Mouse (Mus musculus) urinary bladder, postnatal 14 days (tissue): Measurements from ENCODE around the gene Cask.
A peak's percentile ranks its signal among the peaks of the same experiment; 100 is the strongest.
"Not testable (repeated sequence)": the region's sequence is repeated elsewhere in the genome, so short reads cannot be mapped to it uniquely, and the experiment has no call there.

Experiments
- DNase-seq: peaks from one replicate; pipeline ENCODE4 v3.0.0; 2021; ENCODE audit warnings: low spot score

The Cask gene

DNA sequence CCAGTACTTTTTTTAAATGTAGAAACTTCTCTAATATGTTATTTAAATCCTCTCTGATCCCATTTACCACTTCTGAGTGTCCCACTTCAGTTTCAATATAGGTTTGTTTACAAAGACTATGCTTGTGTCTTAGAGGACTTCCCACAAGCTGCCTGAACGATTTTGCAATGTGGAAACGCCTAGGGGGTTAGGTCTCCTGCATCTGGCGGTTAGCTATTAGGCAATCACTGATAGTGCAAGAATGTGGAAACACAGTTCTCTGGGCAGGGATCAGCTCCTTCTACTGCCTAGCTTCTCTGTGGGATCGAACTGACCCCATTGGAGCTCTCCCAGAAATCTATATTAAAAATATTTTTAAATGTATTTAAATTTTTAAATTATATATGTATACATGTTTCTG, at the start of gene Cask:
Cask (minus strand) TSS at position 83 of the 400 bp plus-strand sequence.
- peak; percentile 9 for DNase-seq

DNA sequence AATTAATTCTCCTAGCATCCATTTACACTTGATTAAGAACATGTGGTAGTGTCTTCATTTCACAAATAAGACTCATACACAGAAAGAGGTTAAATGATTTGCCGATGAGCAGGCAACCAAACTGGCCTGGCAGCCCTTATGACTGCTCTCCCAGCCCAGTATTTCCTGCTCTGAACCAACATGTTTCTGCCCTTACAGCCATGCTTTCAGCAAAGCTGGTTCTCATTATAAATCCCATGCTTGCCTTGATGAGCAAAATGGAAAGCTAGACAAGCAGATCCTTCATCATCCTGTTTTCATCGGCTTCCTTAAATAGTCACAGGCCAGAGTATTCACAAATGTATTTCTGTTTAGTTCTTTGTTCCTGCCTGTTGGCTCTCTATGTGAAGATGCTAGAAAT, 38.8 kb upstream of the Cask start:
- DNase-seq = no peak

DNA sequence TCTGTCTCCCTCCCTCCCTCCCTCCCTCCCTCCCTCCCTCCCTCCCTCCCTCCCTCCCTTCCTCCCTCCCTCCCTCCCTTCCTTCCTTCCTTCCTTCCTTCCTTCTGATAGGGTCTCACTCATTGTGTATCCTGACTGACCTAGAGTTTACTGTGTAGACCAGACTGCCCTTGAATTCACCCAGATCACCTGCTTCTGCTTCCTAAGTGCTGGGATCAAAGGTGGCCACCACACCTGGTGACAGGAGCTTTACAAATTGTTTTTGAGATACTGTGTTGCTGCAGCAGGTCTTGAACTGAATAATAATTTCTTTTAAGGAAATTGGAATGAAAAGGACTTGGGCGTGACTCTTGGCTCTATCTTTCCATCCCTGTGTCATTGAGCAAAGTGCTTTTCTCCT, 33.2 kb upstream of the Cask start:
- no peak for DNase-seq

DNA sequence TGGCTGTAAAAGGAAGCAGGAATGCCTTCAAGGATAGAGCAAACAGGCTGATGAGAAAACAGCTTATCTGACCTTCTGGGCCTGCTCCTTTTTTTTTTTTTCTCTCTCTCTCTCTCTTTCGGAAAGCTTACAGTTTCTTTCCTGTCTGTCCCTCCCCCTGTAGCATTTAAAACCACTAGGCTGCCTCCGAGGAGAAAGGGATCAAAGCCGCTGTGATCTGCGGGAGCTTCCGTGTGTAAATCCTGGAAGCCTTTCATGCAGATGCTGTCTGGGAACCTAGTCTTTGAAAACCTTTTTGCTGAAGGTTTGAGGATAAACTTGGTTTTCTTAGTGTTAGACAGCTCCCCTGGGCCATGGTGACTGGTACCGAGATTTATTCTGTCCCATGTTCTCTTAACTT, 30.8 kb upstream of the Cask start:
- DNase-seq = no peak

DNA sequence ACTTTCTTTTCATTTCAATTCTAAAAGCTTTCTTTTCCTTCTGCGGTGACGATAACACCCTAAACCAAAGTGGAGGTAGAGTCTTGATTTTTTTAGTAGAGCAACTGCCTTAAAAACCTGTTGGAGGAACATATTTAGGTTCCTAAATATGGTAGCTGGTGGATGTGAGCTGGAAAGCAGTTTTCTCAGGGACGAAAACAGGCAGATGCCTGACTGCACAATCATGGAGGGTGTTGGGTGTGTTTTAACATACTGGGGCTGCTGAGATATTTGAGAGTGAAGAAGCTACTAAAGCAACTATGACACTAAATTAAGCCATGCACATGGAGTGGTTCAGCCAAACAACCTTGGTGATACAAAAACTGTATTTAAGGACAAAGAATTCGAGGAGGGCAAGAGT, 9.0 kb upstream of the Cask start:
- DNase-seq = no peak

DNA sequence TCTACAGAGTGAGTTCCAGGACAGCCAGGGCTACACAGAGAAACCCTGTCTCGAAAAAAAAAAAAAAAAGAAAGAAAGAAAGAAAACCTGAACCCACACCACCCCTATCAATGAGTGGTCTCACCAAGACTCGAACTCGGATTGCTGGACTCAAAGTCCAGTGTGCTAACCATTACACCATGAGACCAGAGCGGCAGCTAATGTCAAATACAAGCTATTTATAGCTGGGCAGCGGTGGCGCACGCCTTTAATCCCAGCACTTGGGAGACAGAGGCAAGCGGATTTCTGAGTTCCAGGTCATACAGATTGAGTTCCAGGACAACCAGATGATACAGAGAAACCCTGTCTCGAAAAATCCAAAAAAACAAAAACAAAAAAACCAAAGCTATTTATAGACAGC, 7.9 kb upstream of the Cask start:
- no peak for DNase-seq

DNA sequence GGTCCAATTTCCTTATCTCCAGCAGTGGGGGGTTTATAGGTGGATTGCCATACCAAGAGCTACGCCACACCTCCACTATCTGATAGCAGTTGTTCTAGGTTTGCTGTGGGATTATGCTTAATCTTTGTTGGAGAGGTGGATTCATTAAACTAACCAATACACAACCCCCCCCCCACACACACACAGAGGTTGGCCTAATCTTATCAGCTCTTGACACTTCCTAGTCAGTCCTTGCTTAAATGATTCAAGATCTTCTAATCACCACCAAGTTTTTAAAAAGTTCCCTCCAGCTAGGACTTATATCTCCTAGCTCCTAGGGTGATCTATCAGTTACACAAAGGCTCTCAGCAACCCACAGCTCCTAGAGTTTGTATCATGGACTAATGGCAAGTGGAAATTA, 2.7 kb downstream of the Cask start:
- no peak for DNase-seq

DNA sequence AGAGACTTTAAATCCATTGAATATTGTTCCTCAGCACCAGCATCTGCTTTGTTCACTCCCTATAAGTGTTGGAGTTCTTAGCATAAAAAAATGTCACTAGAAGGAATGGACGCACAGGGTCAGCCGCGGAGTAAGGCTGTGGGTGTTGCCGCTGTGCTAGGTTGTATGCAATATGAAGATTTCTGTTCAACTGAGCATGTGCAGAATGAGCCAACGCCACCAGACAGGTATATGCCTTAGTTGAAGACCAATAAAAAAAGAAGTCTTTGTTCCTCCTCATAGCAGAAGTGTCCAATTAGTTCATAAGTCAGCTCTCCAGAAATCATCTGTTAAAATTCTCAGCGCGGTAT, 3.7 kb downstream of the Cask start:
- DNase-seq = peak; percentile 11

DNA sequence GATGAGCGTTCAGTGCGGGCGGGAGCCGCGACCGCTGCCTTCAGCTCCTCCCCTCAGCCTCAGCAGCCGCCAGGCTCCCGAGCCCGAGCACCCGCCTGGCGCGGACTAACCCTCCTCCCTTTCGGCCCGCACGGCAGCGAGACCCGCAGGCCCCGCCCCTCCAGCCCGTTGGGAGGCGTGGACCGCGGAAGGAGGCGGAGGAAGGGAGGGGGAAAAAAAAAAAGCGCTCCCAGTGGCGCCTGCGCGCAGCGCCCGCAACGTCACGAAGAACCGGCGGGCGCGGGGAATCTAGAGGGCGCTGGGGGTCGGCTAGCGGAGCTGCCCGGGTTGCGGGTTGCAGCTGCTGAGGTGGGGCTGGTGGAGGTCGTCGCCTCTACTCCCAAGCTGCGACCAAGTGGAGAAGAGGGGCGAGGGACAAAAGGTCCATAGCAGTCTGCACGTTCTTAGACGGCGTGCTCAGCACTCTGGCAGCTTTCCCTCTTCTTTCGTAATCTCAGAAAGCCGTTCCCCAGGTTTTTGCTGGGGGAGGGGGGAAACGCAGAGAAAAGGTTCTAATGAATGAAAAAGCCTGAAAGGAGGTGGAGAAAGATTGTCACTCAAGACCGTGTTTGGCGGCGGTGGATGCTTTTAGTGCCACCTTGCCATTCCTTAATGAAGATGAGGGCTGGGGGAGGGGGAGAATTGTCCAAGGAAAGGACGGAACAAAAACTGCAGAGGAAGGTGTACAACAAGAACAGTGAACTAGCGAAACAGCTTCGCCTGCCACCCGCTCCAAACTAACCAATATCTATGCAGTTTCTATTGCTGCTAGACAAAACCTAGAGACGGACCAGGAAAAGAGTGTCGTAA, 4.3 kb downstream of the Cask start:
- peak; percentile 89 for DNase-seq

DNA sequence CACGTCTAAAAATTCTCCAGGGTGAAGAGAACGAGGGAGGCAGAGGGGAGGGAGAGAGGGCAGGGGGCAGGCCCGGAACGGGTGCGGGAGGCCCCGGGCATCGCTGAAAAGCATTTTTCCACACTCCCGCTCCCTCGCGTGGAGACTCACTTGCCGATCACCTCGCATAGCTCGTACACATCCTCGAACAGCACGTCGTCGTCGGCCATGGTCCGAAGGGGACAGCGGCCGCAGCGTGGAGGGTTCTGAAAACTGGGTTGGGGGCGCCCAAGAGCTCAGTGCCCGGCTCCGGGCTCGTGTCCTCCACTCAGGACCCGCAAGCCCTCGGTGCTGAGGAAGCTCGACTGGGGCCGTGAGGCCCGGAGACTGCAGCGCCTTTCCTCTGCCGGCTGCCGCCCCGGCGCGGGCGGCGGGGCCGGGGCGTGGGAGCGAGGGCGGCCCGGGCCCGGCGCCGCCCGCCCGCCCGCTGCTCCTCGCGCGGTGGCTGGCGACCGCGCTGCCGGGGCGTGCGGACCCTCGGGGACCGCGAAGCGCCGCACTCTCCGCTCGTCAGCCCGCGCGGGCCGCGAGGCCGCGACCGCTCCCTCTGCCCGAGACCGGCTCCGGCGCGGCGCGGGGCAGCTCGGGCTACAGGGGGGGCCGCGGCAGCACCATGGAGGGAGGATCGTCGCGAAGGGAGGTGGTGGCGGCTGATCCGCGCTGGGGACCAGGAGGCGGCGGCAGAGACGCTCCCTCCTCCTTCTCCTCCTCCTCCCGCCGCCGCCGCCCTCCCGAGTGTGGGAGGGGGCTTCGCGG, 5.1 kb downstream of the Cask start:
- DNase-seq = peak; percentile 22

DNA sequence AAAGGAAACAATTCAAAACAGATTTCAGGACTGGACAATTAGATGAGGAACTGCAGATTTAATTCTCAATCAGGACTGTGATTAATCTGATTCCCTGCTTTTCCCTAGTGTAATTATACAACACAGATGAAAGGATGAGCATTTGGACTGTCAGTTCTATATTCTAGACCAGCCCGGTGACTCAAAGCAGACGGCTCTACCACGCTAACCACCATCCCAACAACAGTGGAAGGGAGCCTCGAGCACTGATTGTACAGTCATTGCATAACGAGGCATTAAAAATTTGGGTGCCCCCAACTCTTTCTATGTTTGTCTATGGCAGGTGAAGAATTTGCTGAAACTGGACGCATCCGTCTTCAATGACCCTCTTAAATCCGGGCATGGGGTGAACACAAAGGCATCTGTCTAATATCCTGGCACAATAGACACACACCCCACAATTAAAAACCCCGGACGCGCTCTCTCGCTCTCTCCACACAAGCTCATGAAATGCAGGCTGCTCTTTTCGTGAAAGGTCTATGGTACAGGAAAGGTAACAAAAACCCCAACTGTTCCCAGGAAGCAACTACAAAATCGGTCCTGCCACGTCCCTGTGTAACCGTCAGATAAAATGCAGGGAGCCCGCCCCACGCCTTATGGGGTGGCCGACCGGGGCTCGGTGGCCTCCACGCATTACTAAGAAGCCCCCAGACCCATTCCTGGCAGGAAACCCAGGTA, 5.9 kb downstream of the Cask start:
- peak; percentile 3 for DNase-seq

DNA sequence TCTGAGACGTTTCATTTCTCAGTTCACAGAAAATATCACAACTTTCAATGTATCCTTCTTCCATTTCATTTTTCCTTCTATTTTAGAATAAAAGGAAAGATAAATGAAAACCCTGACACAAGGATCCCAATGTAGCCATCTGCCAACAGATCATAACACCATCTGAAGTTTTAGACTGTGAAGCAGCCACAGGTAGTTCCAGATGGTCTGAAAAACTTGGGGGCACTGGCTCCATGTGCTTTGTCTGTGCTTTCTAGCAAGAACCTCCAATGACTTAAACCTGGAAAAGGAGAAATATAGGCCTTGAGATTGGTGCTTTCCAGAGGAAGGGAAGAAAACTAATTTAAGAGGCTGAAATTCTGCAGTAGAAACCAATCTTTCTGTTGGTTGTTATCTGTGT, 28.4 kb downstream of the Cask start:
- no peak for DNase-seq

DNA sequence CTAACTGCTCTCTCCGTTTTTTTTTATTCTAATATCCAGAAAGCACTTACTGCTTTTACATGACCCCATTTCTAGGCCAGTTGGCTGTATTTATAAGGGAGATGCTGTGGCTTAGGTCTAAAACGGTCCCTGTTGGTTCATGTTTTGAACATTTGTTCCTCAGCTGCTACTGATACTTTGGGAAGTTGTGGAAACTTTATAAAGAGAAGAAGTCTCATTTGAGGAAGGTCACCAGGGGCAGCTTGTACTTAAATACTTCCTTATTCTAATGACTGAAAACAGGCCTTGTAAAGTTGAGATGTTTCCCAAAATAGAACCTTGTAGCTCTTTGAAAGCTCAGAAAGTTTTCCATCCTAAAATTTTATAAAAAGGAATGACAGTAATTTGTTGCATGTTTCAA, 52.4 kb downstream of the Cask start:
- DNase-seq = no peak

DNA sequence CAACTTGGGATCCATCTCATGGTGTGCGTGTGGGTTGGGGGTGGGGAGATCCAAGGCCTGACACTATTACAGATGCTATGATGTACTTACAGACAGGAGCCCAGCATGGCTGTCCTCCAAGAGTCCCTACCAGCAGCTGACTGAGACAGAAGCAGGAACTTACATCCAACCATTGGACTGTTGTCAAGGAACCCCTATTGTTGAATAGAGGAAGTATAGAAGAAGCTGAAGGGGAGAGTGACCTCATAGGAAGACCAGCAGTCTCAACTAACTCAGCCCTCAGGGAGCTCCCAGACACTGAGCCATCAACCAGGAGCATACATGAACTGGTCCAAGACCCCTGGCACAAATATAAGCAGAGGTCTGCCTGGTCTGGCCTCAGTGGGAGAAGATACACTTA, 85.5 kb downstream of the Cask start:
- DNase-seq = no peak

DNA sequence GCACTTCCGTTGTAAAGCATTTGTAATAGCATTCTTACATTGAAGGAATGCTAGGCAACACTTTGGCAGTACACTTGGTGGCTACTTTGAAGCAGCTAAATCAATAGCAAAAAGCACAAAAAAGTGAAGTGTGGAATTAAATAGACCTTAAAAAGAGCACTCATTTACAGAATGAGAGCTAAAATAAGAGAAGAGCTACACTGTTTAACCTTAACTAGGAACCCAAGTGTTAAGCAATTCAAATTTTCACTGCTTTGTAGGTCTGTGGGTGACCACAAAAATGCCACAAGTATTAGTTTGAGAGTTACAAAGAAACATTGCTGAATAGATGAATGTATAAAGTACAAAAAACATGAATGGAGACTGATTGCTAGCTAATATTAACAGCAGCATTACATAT, 86.1 kb downstream of the Cask start:
- no peak for DNase-seq

DNA sequence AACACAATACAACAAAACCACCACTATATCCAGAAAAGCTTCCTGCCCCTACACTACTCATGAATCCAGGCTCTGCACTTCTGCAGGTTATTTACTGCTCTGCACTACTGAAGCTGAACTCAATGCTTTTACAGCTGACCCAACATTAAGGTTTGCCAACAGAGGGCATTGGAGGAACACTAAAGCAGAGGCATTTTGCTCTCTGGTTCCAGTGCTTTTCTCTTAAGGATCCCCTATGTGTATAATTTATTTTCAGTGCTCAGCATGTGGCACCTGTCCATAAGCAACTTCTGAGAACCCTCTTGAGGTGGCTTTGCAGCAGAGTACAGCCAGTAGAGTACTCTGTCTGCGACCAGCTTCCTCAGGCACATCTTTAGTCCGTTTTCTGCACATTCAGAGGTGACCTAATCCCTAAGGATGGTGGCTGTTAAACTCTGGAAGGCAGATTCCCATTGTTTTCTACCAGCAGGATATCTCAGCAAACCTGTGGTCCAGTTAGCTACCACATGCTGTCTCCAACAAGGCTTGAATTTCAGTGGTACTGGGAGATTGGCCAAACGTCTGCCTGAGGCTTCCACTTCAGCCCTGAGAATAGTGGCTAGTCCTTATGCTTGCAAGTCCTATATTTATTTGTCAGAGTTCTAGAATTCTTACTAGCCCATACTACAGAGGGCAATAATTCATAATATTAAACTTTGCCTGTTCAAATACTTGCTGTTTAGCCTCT, 93.7 kb downstream of the Cask start:
- DNase-seq = no peak

DNA sequence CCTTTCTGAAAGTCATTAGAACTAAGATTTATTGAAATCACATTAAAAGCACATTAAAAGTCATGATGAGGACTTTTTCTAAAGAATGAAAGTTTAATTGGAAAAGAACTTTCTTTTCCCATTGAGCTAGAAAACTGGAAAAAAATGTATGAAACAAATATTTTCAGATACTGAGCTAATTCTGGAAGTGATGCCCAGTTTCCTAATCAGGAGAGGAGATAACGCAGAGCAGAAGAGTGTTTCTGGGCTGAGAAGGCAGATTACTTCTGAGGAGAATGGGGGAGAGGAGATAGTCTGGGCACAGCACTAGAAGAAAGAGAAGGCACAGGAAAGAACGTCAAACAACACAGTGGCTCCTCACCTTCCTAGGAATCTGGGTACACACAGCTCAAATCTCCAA, 110.1 kb downstream of the Cask start:
- DNase-seq = no peak

DNA sequence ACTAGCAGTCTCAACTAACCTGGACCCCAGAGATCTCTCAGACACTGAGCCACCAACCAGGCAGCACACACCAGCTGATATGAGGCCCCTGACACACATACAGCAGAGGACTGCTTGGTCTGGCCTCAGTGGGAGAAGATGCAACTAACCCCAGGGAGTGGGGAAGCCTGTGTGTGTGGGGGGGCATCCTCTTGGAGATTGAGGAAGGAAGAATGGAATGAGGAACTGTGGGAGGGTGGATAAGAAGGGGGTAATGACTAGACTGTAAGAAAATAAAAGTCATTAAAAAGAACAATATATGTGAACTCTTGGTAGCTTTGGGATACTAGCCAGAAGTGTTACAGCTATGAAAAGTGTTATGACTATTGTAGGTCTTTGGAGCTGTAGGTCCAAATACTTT, 120.4 kb downstream of the Cask start:
- DNase-seq = not testable (repeated sequence)

DNA sequence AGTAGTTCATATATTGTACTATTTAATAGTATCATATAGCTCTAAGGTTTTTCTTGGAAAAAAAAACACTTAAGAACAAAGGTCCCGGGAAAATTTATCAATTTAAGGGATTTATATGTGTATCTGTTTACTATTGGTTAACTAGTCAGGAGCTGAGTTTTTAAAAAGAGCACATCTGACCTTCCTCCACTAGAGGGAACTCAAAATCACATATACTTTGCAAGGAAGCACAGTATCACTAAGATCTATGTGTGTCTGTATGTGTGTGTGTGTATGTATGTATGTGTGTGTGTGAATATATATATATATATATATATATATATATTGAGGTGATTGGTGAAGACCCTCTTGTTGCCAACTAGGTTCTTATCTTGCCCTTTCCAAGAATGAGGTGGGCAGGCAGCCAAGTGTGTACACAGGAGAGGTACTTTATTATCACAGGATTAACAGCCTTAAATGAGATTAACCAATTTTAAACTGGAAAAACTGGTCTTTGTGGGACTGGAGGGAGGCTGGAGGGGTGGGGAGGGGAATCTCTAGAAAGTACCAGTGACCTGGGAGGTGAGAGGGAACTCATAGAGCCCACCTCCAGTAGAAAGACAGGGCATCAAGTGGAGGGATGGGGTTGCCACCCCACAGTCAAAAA, 121.2 kb downstream of the Cask start:
- DNase-seq = peak; percentile 20

DNA sequence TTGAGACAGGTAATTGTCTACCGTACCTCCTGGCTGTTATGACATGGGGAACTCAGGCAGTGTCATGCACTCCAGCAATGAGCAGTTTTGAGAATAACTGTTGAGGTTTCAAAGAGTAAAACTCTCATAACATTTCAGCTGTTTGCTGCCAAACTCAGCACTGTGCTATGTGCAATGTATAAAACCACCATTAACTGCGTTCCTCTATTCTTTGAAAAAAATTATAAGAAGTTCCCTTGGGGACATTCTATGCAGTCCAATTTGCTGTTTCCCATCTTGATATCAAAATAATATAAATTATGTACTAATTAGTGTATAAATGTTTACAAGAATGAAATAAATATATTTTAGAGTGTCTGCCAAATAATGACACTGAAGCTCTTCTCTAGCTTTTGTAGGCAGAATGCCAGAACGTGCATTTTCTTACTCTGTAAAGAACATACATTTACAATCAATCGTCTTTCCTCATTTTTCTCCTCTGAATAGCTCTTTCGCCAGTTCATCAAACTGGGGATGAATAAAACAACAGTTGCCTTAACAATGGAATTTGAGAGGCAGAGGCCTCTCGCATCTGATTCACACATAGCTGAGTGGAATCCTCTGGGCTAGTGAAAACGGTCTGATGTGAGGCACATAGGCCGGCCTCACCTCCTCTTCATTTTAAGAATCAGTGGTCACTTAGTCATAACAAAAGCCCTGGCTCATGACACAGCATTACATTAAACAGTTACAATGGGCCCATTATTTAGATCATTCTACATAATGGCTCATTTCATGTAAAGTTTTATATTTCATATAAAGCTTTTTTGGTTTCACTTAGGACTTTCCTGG, 125.4 kb downstream of the Cask start:
- no peak for DNase-seq

DNA sequence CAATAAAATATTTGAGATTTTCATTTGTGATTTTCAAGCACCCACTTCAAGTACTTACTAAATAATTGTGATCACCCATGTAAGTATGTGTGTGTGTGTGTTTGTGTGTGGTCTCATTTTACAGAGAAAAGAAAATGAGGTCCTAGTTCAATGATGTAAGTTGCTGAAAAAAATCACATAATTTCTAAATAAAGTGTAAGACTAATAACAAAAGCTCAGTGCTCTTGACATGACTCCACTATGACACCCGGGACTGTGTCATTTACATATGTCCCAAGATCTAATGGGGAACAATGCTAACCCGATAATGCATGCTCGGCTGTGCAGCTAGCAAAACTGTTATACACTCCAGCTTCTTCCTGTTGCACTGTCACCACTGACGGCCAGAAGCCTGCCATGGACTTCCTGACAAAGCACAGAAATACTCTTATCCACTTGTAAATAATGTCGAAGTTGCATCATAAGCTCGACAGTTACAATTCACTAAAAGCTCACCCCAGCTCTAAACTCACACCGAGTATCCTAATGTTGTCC, 130.8 kb downstream of the Cask start:
- no peak for DNase-seq
